Mouse (Mus musculus): ENCODE data around the gene Gm20390. TPM values are rescaled to one million over a fixed set of nuclear protein-coding genes. Genes with fewer than 3 reads are reported as not detected.

Gene Gm20390
- polyA plus RNA-seq (2014; fragmentation: Illumina TruSeq; extraction: RNeasy Lipid Tissue Mini Kit (QIAGEN cat#74804); ENCODE audit: low replicate concordance), result not detected

DNA sequence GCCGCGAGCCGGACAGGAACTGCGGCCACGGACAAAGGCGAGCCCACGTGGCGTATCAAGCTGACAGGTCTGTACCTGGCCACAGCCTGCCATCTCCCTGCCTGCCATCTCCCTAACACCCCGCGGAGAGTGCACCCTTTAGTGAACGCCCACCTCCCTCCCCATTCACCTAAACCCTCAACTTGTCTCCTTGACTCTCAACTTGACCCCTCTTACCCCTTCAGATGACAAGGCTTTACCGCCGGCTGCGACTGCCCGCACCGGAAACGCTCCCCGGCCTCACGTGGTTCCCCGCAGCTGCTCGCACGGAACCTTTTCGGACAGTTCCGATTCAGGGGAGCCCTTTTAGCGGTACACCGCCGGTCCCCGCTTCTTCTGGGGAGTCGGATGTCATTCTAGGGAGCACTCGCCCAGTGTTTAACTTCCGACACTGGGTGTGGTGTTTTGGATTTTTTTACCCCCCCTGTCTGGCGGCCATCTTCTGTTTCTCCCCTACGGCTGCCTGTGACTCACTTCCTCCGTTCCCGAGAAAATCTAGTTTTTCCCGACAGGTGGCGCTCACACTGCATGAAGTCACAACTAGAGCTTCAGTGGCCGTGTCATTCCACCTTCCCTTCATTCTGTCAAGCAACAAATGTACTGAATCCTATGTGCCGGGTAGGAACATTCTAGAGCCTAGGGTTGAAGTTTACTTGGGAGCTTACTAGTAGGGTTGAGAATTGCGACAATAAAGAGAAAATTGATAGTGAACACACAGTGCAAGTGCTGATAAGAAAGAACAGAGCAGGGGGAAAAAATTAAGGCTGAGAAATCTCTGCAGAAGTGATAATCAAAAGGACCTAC lies at the start of gene Gm20390, which contains the start of gene Nme1:
Gene Gm20390, minus strand, starts transcription at position 289 of the 843 bp plus-strand sequence.
Gene Nme1, minus strand, starts transcription at position 517 of the 843 bp plus-strand sequence.

DNA sequence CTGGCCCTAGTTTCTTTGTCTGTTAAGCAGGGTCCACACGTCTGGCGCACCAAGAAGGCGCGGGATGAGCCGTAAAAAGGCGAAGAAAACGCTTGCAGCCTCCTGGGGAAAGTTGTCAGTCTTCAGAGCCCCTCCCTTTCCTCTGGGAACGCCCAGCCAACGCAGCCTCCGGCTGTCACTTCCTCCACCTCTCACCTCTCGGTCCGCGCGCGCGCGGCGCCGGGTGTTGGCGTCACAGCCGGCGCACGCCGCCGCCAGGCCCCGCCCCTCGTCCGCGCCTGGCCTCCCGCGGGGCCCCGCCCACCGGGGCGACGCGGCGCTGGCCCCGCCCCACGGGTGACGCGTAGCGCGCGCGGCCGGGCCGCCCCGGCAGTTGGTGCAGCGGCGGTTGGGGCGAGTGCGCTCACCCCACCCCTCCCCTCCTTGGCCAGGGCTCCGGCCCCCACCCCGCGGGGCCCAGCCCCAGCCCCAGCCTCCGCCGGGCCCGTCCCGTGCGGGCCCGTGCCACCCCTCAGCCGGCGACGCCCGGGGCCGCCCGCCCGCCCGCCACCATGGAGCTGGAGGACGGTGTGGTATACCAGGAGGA lies 27.7 kb upstream of the Gm20390 start, which contains the start of gene Spag9:
Gene Spag9, plus strand, starts transcription at position 372 of the 586 bp plus-strand sequence.

DNA sequence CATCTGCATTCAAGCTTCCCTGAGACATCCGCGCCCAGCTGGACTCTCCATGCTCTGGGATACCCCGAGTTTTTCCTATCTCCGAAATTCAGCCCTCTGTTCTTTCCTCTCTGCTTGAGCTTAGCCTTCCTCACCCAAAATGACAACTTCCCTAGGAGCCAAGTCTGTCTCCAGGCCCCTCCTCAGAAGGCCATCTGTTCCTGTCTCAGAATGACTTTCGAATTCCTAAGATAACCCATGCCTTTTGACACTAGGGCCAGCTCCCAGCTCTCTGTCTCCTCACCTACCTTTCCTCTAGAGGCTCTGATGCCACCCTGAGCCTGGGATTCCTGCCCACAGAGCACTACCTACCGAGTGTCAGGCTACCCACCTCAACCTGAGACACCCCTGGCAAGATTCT lies 11.9 kb downstream of the Gm20390 start, which contains the start of gene Nme2:
Gene Nme2, minus strand, starts transcription at position 101 of the 400 bp plus-strand sequence.

Other genes with a start within 250 kb of the Gm20390 start
- gene Utp18, start 82.5 kb downstream of the Gm20390 start, polyA plus RNA-seq (2014; fragmentation: Illumina TruSeq; extraction: RNeasy Lipid Tissue Mini Kit (QIAGEN cat#74804); ENCODE audit: low replicate concordance), result 37.7 TPM
- gene Mbtd1, start 82.4 kb downstream of the Gm20390 start, polyA plus RNA-seq (2014; fragmentation: Illumina TruSeq; extraction: RNeasy Lipid Tissue Mini Kit (QIAGEN cat#74804); ENCODE audit: low replicate concordance), result 52.5 TPM
- 54.4 TPM for gene Nme2, start 12.0 kb downstream of the Gm20390 start, polyA plus RNA-seq (2014; fragmentation: Illumina TruSeq; extraction: RNeasy Lipid Tissue Mini Kit (QIAGEN cat#74804); ENCODE audit: low replicate concordance)
- 9.6 TPM for gene Nme1, start 228 bp upstream of the Gm20390 start, polyA plus RNA-seq (2014; fragmentation: Illumina TruSeq; extraction: RNeasy Lipid Tissue Mini Kit (QIAGEN cat#74804); ENCODE audit: low replicate concordance)
- gene Spag9, start 27.8 kb upstream of the Gm20390 start, polyA plus RNA-seq (2014; fragmentation: Illumina TruSeq; extraction: RNeasy Lipid Tissue Mini Kit (QIAGEN cat#74804); ENCODE audit: low replicate concordance), result 107 TPM
- 476 TPM for gene Tob1, start 243.2 kb upstream of the Gm20390 start, polyA plus RNA-seq (2014; fragmentation: Illumina TruSeq; extraction: RNeasy Lipid Tissue Mini Kit (QIAGEN cat#74804); ENCODE audit: low replicate concordance)

Data from small intestine, adult 10 weeks (tissue).